ENCODE assay signal across 8 mouse cellular contexts in genomic region chr7:44527483-44528398, GRCm38 (mm10). TPM values are rescaled to one million over a fixed set of nuclear protein-coding genes. Genes with fewer than 3 reads are reported as not detected.
A peak's percentile ranks its signal among the peaks of the same experiment; 100 is the strongest.
DNase-seq lines count a peak whose midpoint lies in the region; ATAC-seq lines count a peak whose summit lies in the region.

No protein-coding gene starts in this region.

- no peaks in the 10 kb centered on the region; the same call in 1 of the 2 replicates for H3K36me3 ChIP-seq in embryonic facial prominence, embryonic 11.5 days (replicated peaks; ENCODE audit: control insufficient read depth, insufficient read depth, low read depth, low read length)
- no peaks in the 10 kb centered on the region for H3K36me3 ChIP-seq in limb, embryonic 11.5 days (ENCODE audit: control insufficient read depth, insufficient read depth, low read length)
- H3K36me3 ChIP-seq in midbrain, embryonic 12.5 days: peaks cover 4% of the 10 kb centered on the region; the same call in 1 of the 2 replicates

- no peaks in the 10 kb centered on the region for H3K9me3 ChIP-seq in embryonic facial prominence, embryonic 11.5 days (replicated peaks; ENCODE audit: control insufficient read depth, low read length)
- no peaks in the 10 kb centered on the region for H3K9me3 ChIP-seq in limb, embryonic 11.5 days (ENCODE audit: control insufficient read depth, low read length)
- H3K9me3 ChIP-seq in midbrain, embryonic 12.5 days: no peaks in the 10 kb centered on the region

- H3K27ac ChIP-seq in embryonic facial prominence, embryonic 11.5 days (replicated peaks; ENCODE audit: low read depth, low read length): no peak overlapping the region
- H3K27ac ChIP-seq in limb, embryonic 11.5 days (replicated peaks; ENCODE audit: low read depth, low read length): no peak overlapping the region
- no peak overlapping the region for H3K27ac ChIP-seq in midbrain, embryonic 12.5 days (replicated peaks)

- peaks cover 2% of the 10 kb centered on the region; the same call in 1 of the 2 replicates for H3K4me1 ChIP-seq in embryonic facial prominence, embryonic 11.5 days (ENCODE audit: control insufficient read depth, insufficient read depth, low read length)
- no peaks in the 10 kb centered on the region for H3K4me1 ChIP-seq in limb, embryonic 11.5 days (ENCODE audit: control insufficient read depth, insufficient read depth, low read length)
- peaks cover 16% of the 10 kb centered on the region for H3K4me1 ChIP-seq in midbrain, embryonic 12.5 days

- peak overlapping the region; percentile 34 for H3K4me3 ChIP-seq in embryonic facial prominence, embryonic 11.5 days (ENCODE audit: low read depth, low read length)
- peak overlapping the region; percentile 7; the same call in 1 of the 2 replicates for H3K4me3 ChIP-seq in limb, embryonic 11.5 days (ENCODE audit: low read depth, low read length)
- H3K4me3 ChIP-seq in midbrain, embryonic 12.5 days: peak overlapping the region; percentile 36

- WGBS in embryonic facial prominence, embryonic 11.5 days: 7% methylated on average over 40 of the region's 40 CpGs
- WGBS in limb, embryonic 11.5 days: 9% methylated on average over 40 of the region's 40 CpGs
- WGBS in midbrain, embryonic 12.5 days: 6% methylated on average over 39 of the region's 40 CpGs

- H3K4me2 ChIP-seq in embryonic facial prominence, embryonic 11.5 days (ENCODE audit: low read depth, low read length): peak overlapping the region; percentile 74
- H3K4me2 ChIP-seq in limb, embryonic 11.5 days (ENCODE audit: low read depth, severe bottlenecking): peak overlapping the region; percentile 50
- peak overlapping the region; percentile 59 for H3K4me2 ChIP-seq in midbrain, embryonic 12.5 days (replicated peaks)

- peak; percentile 82 for DNase-seq in 416B (ENCODE audit: low read depth)
- DNase-seq in adrenal gland, postnatal 14 days: peak; percentile 85
- peak; percentile 82 for DNase-seq in embryonic facial prominence, embryonic 11.5 days (ENCODE audit: low spot score)
- peak; percentile 62 for DNase-seq in heart, adult 8-10 months (ENCODE audit: low spot score)
- DNase-seq in kidney, adult 8-10 months: peak; percentile 85
- peak; percentile 81 for DNase-seq in limb, embryonic 11.5 days (ENCODE audit: low spot score)
- DNase-seq in right cerebral cortex, postnatal 4 days: peak; percentile 86

- peaks cover 22% of the 10 kb centered on the region for H3K27me3 ChIP-seq in embryonic facial prominence, embryonic 11.5 days (ENCODE audit: control insufficient read depth, insufficient read depth, low read length)
- H3K27me3 ChIP-seq in limb, embryonic 11.5 days (ENCODE audit: control insufficient read depth, insufficient read depth, low read length): peaks cover 41% of the 10 kb centered on the region
- peaks cover 75% of the 10 kb centered on the region for H3K27me3 ChIP-seq in midbrain, embryonic 12.5 days

- H3K9ac ChIP-seq in embryonic facial prominence, embryonic 11.5 days (replicated peaks; ENCODE audit: low read length): peak overlapping the region; percentile 35; the same call in 1 of the 2 replicates
- no peak overlapping the region for H3K9ac ChIP-seq in limb, embryonic 11.5 days (ENCODE audit: low read length)
- H3K9ac ChIP-seq in midbrain, embryonic 12.5 days (replicated peaks): peak overlapping the region; percentile 24

- no peak for ATAC-seq in embryonic facial prominence, embryonic 11.5 days (replicated peaks; ENCODE audit: insufficient number of reproducible peaks, low FRiP score, low TSS enrichment, low read depth)
- ATAC-seq in limb, embryonic 11.5 days (ENCODE audit: insufficient number of reproducible peaks, low FRiP score, low TSS enrichment, low read depth): no peak
- peak; percentile 13; the same call in 1 of the 2 replicates for ATAC-seq in midbrain, embryonic 12.5 days (ENCODE audit: low FRiP score, low read depth)

RNA-seq across cellular contexts. Expression of gene Mybpc2, which starts 3.3 kb away (rescaled TPM):
- 0.26 and 0.38 TPM in 2 replicates for total RNA-seq in adrenal gland, postnatal 14 days (2021)
- polyA plus RNA-seq in embryonic facial prominence, embryonic 11.5 days (2014; fragmentation: Nextera tagmentation; extraction: Ambion mirVana): 0.07 TPM in 1 of 2 replicates, not detected in the other
- total RNA-seq in heart, adult 8-10 months (2022): 10 to 100 TPM; 14.6 to 21.4 (median 17.7) TPM
- 0.09 and 0.20 TPM in 2 replicates for polyA plus RNA-seq in limb, embryonic 11.5 days (2014; fragmentation: Nextera tagmentation; extraction: Ambion mirVana)
- polyA plus RNA-seq in midbrain, embryonic 12.5 days (2016; fragmentation: Nextera tagmentation; extraction: Ambion mirVana): 0.16 and 0.22 TPM in 2 replicates

RNA-seq across cellular contexts. Expression of gene Spib, which starts 4.1 kb away (rescaled TPM):
- 3.4 and 15.4 TPM in 2 replicates for total RNA-seq in adrenal gland, postnatal 14 days (2021)
- not detected in 2 replicates for polyA plus RNA-seq in embryonic facial prominence, embryonic 11.5 days (2014; fragmentation: Nextera tagmentation; extraction: Ambion mirVana)
- 1 to 10 TPM in 1 of 4 experiments, under 1 TPM in 3; 0.13 to 1.3 (median 0.27) TPM for total RNA-seq in heart, adult 8-10 months (2022)
- 0.07 and 0.11 TPM in 2 replicates for polyA plus RNA-seq in limb, embryonic 11.5 days (2014; fragmentation: Nextera tagmentation; extraction: Ambion mirVana)
- not detected in 2 replicates for polyA plus RNA-seq in midbrain, embryonic 12.5 days (2016; fragmentation: Nextera tagmentation; extraction: Ambion mirVana)

RNA-seq across cellular contexts. Expression of gene Pold1, which starts 20.9 kb away (rescaled TPM):
- total RNA-seq in adrenal gland, postnatal 14 days (2021): 17.5 and 28.0 TPM in 2 replicates
- 56.3 and 61.4 TPM in 2 replicates for polyA plus RNA-seq in embryonic facial prominence, embryonic 11.5 days (2014; fragmentation: Nextera tagmentation; extraction: Ambion mirVana)
- 10 to 100 TPM; 13.4 to 15.9 (median 14.9) TPM for total RNA-seq in heart, adult 8-10 months (2022)
- polyA plus RNA-seq in limb, embryonic 11.5 days (2014; fragmentation: Nextera tagmentation; extraction: Ambion mirVana): 82.5 and 84.3 TPM in 2 replicates
- 94.1 and 96.0 TPM in 2 replicates for polyA plus RNA-seq in midbrain, embryonic 12.5 days (2016; fragmentation: Nextera tagmentation; extraction: Ambion mirVana)

RNA-seq across cellular contexts. Expression of gene Nr1h2, which starts 26.0 kb away (rescaled TPM):
- total RNA-seq in adrenal gland, postnatal 14 days (2021): 105 and 114 TPM in 2 replicates
- polyA plus RNA-seq in embryonic facial prominence, embryonic 11.5 days (2014; fragmentation: Nextera tagmentation; extraction: Ambion mirVana): 63.7 and 69.6 TPM in 2 replicates
- total RNA-seq in heart, adult 8-10 months (2022): 10 to 100 TPM; 42.6 to 56.6 (median 45.5) TPM
- polyA plus RNA-seq in limb, embryonic 11.5 days (2014; fragmentation: Nextera tagmentation; extraction: Ambion mirVana): 70.2 and 72.1 TPM in 2 replicates
- polyA plus RNA-seq in midbrain, embryonic 12.5 days (2016; fragmentation: Nextera tagmentation; extraction: Ambion mirVana): 78.2 and 80.3 TPM in 2 replicates

RNA-seq across cellular contexts. Expression of gene Fam71e1, which starts 31.4 kb away (rescaled TPM):
- total RNA-seq in adrenal gland, postnatal 14 days (2021): 7.8 and 10.9 TPM in 2 replicates
- polyA plus RNA-seq in embryonic facial prominence, embryonic 11.5 days (2014; fragmentation: Nextera tagmentation; extraction: Ambion mirVana): 10.8 and 11.2 TPM in 2 replicates
- 1 to 10 TPM; 2.5 to 6.7 (median 3.3) TPM for total RNA-seq in heart, adult 8-10 months (2022)
- polyA plus RNA-seq in limb, embryonic 11.5 days (2014; fragmentation: Nextera tagmentation; extraction: Ambion mirVana): 13.2 and 15.0 TPM in 2 replicates
- polyA plus RNA-seq in midbrain, embryonic 12.5 days (2016; fragmentation: Nextera tagmentation; extraction: Ambion mirVana): 32.4 and 35.1 TPM in 2 replicates
